Mouse (Mus musculus) adrenal gland, postnatal 25 days (tissue): ENCODE measurements around the gene Gucy2e. TPM values are rescaled to one million over a fixed set of nuclear protein-coding genes. Genes with fewer than 3 reads are reported as not detected.

Experiments
- DNase-seq: peaks from one replicate; pipeline ENCODE4 v3.0.0; 2021; ENCODE audit warnings: mixed read lengths
- long read RNA-seq: library from polyadenylated mRNA; stranded (forward); transcript quantifications from one replicate; pipeline ENCODE4 v2.0.0, GENCODE M21; 2021
- total RNA-seq: library from RNA; stranded (reverse); gene quantifications from 2 replicates; pipeline ENCODE4 v1.2.3, GENCODE M21; 2021

The Gucy2e gene
- not detected in 2 replicates for total RNA-seq
- long read RNA-seq = 0 reads

DNA sequence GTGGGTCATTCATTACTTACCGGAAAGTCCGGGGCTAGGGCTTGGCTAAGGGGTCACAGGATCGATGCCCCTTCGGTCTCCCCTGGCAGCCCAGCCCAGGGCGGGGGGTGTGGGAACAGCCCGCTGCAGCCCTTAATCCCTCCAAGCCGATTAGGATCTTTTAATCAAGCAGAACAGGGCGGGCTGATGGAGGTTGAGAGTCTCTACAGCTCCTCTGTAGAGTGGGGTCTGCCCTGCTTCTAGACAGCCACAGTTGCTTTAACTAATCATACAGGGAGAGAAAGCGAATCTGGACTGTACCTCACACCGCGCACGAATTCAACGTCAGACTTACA is at the start of gene Gucy2e:
Gene Gucy2e, minus strand, starts transcription at position 111 of the 335 bp plus-strand sequence.
- DNase-seq = no peak

DNA sequence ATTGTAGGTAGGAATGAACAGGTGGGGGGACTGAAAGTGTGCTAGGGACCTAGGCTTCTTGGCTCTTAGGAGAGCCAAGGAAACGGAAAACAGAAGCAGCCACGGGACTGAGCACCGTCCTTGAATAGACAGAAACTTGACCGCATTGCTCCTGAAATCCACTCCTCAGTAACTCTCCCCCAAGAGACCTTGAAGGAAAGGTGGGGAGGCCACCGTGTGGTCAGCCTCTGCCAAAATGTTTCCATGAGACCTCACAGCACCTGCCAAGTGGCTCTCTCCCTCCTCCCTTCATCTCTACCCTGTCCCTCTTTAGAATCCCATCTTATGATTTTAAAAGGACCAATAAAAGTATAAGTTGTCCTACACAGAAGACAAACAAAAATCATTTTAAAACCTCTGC is 40.4 kb upstream of the Gucy2e start:
- DNase-seq = no peak

DNA sequence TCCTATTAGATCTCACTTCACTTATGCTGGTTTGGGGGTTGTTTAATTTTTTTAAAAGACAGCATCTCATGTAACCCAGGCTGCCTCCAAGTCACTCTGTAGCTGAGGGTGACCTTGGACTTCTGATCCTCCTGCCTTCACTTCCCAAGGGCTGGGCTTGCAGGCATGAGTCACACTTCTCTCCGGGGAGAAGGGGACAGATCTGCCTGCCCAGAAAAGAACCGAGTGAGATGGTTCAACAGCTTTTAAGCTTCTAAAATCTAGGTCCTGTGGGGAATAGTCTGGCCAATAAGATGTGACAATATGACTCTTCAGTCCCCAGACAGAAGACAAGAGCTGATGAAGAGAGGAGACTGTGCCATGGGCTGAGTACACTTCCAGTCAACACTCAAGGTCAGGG is 39.2 kb upstream of the Gucy2e start:
- DNase-seq = peak; percentile 34

- no peak for DNase-seq
Measured at GRCm38 (mm10) chr11:69275650-69276049, 38.8 kb upstream of the Gucy2e start.

- DNase-seq = peak; percentile 88
Measured at GRCm38 (mm10) chr11:69272122-69272740, 35.4 kb upstream of the Gucy2e start.

GRCm38 (mm10) chr11:69269575-69269974 is 32.7 kb upstream of the Gucy2e start:
- DNase-seq = peak; percentile 76

DNA sequence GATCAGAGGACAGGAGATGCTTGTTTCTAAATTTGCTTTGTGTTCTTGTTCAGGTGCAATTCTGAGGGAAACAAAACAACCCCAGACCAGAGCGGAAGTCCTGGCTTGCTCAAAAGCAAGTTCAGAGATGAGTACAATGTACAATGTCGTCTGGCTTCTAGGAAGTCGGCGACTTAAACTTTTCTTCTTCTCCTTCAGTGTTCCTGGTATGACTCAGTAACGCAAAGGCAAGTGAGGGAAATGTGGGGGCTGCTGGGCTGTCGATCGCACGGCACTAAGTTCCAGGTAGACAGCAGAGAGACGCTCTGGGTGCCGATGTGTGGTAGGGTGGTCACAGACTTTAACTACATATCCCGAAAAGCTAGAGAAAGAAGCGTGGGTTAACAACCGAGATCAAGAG is 31.3 kb upstream of the Gucy2e start:
- no peak for DNase-seq

DNA sequence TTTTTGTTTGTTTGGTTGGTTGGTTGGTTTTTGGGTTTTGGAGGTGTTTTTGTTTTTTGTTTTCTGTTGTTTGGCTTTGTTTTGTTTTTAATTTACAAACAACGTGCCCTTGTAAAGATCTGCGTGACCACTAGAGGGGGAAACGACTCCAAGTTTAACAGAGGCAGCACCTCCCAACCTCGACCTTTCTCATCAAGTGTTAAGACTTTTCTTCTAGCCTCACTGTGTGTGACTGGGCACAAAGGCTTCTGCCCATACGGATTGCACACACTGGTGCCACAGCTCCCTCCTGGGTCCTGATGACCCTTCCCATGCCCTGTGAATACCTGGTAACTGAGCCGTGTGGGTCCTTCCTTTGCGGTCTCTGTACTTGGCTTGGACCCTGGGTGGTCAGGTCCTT is 30.5 kb upstream of the Gucy2e start:
- no peak for DNase-seq

- no peak for DNase-seq
Measured at GRCm38 (mm10) chr11:69266253-69266652, 29.4 kb upstream of the Gucy2e start.

DNA sequence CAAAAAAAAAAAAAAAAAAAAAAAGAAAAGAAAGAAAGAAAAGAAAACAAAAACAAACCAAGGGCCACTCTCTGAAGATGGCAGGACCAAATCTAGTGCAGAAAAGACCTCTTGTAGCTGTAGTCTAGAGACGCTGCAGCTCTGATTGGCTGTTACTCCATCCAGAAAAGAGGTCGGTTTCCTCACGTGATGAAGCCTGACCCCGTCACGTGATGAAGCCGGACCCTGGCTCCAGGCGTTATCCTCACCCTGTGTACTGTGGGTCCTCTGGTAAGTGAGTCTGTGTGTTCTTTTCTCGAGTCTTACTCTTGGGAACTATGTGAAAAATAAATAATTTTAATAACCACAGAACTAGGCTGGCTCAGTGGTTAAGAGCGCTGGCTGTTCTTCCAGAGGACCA is 28.6 kb upstream of the Gucy2e start:
- no peak for DNase-seq

GRCm38 (mm10) chr11:69264276-69264675 is 27.4 kb upstream of the Gucy2e start:
- no peak for DNase-seq

DNA sequence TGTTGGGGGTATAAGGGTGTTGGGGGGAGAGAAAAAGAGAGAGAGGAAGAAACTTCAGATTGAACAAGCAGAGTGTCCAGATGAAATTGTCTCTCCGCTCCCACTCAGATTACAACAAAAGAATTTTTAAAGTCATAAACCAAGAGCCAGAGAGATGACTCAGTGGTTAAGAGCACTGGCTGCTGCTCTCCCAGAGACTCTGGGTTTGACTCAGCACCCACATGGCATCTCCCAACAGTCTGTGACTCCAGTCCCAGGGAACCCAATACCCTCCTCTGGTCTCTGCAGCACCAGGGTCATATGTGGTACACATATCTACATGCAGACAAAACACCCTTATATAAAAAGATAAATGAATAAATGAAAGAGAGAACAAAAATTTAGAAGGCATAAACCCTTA is 23.3 kb upstream of the Gucy2e start:
- DNase-seq = peak; percentile 41

GRCm38 (mm10) chr11:69258287-69258686 is 21.5 kb upstream of the Gucy2e start:
- peak; percentile 47 for DNase-seq

GRCm38 (mm10) chr11:69257807-69258206 is 21.0 kb upstream of the Gucy2e start:
- no peak for DNase-seq

GRCm38 (mm10) chr11:69257072-69257471 is 20.2 kb upstream of the Gucy2e start:
- DNase-seq = no peak

GRCm38 (mm10) chr11:69254808-69255207 is 18.0 kb upstream of the Gucy2e start:
- no peak for DNase-seq

- DNase-seq = no peak
Measured at GRCm38 (mm10) chr11:69253131-69253530, 16.3 kb upstream of the Gucy2e start.

GRCm38 (mm10) chr11:69251953-69252352 is 15.1 kb upstream of the Gucy2e start:
- no peak for DNase-seq

- no peak for DNase-seq
Measured at GRCm38 (mm10) chr11:69251135-69251842, 14.5 kb upstream of the Gucy2e start.

- DNase-seq = no peak
Measured at GRCm38 (mm10) chr11:69250106-69250505, 13.3 kb upstream of the Gucy2e start.

- DNase-seq = no peak
Measured at GRCm38 (mm10) chr11:69249131-69249530, 12.3 kb upstream of the Gucy2e start.

DNA sequence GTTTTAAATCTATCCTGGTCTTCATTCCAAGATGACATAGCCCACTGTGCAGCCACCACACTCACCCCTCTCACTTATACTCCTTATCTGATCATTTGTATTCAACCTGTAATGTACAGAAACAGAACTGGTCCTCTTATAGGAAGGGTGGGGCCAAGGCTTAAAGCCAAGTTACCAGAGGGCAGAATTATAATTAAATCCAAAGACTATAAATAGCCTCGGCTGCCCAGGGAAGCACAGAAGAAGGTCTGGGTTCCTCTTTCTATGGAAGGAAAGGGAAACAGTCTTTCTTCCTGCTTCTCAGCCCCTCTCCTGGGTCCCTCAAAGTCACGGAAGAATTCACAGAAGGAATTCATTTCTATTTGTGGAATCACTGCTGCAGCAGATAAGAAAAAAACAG is 8.8 kb upstream of the Gucy2e start:
- DNase-seq = no peak

GRCm38 (mm10) chr11:69244911-69245310 is 8.1 kb upstream of the Gucy2e start:
- DNase-seq = no peak
